Mouse (Mus musculus) neural tube, embryonic 12.5 days (tissue): ENCODE measurements around the gene Tnip3. TPM values are rescaled to one million over a fixed set of nuclear protein-coding genes. Genes with fewer than 3 reads are reported as not detected.

ENCODE experiments used
- ATAC-seq: fragments of 200-750 bp; cut with Nextera tagmentation; 2 replicates; pipeline ENCODE4 v1.8.0; 2017; ENCODE audit warnings: low read depth, mild to moderate bottlenecking, moderate TSS enrichment, moderate library complexity; ENCODE audit not compliant: low FRiP score
- H3K27ac ChIP-seq: fragments of 300-500 bp; sonication (generic); 2 replicates; pipeline ENCODE4 v1.5.1; 2016
- H3K27me3 ChIP-seq: fragments of 300-500 bp; sonication (generic); replicated peaks from 2 replicates; pipeline ENCODE4 v1.6.1; 2016; ENCODE audit warnings: mild to moderate bottlenecking
- H3K36me3 ChIP-seq: fragments of 300-500 bp; sonication (generic); 2 replicates; pipeline ENCODE4 v1.6.1; 2016; ENCODE audit warnings: mild to moderate bottlenecking
- H3K4me1 ChIP-seq: fragments of 300-500 bp; sonication (generic); 2 replicates; pipeline ENCODE4 v1.6.1; 2016
- H3K4me2 ChIP-seq: fragments of 300-500 bp; sonication (generic); replicated peaks from 2 replicates; pipeline ENCODE4 v1.6.1; 2016; ENCODE audit warnings: mild to moderate bottlenecking
- H3K4me3 ChIP-seq: fragments of 300-500 bp; sonication (generic); 2 replicates; pipeline ENCODE4 v1.5.1; 2016
- H3K9ac ChIP-seq: fragments of 300-500 bp; sonication (generic); 2 replicates; pipeline ENCODE4 v1.6.1; 2016; ENCODE audit warnings: mild to moderate bottlenecking
- H3K9me3 ChIP-seq: fragments of 300-500 bp; sonication (generic); 2 replicates; pipeline ENCODE4 v1.6.1; 2016; ENCODE audit warnings: mild to moderate bottlenecking
- WGBS: fragments of 180-500 bp; shearing (Covaris S2); methylation state at CpG from one replicate; pipeline ENCODE4 v1.1.7; 2016; 5-methylcytosine and 5-hydroxymethylcytosine counted together
- polyA plus RNA-seq: library from polyadenylated mRNA; unstranded; fragments of >200 nt; fragmentation: Nextera tagmentation; extraction: Ambion mirVana; gene quantifications from 2 replicates; pipeline ENCODE4 v1.2.1, GENCODE M21; 2016

Gene Tnip3
- polyA plus RNA-seq, 1 experiment from 2014 or later, result not detected

DNA sequence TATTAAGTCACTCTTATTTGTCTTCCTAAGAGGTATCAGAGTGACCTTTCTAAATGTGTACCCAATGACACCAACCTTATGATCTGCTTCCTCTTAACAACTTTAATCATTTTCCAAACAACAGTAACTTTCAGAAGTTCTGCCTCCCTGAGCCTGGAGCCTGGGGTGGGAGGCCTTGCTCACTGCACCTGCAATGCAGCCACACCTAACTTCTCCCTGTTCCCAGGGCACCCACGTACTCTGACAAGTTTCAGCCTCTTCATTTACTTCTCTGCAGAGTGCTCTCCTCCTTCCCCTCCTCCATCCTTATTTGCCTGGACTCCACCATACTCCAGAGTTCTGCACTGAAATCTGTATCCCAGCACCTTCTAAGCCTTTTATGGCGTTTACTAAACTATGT lies 144.9 kb downstream of the Tnip3 start:
- Histone ChIP-seq H3K36me3 (no peaks in the 10 kb centered on the region), H3K27ac (no peak overlapping the region), H3K4me2 (peak overlapping the region; percentile 87), H3K9ac (no peak overlapping the region), H3K27me3 (no peaks in the 10 kb centered on the region), H3K9me3 (no peaks in the 10 kb centered on the region), H3K4me3 (no peak overlapping the region), H3K4me1 (peaks cover 5% of the 10 kb centered on the region; the same call in 1 of the 2 replicates)
- ATAC-seq, result no peak
- WGBS, result 21% methylated on average over 2 of the region's 2 CpGs

GRCm38 (mm10) chr6:65670981-65671411 lies 145.9 kb downstream of the Tnip3 start:
- Histone ChIP-seq H3K36me3 (no peaks in the 10 kb centered on the region), H3K27me3 (no peaks in the 10 kb centered on the region), H3K9ac (peak overlapping the region; percentile 80), H3K4me1 (peaks cover 5% of the 10 kb centered on the region; the same call in 1 of the 2 replicates), H3K9me3 (no peaks in the 10 kb centered on the region), H3K27ac (peak overlapping the region; percentile 42; the same call in 1 of the 2 replicates), H3K4me2 (peak overlapping the region; percentile 87), H3K4me3 (peak overlapping the region; percentile 70)
- ATAC-seq, result peak; percentile 59
- under 1% methylated on average over 21 of the region's 21 CpGs for WGBS

GRCm38 (mm10) chr6:65671451-65671850 lies 146.3 kb downstream of the Tnip3 start, which contains the start of gene Ndnf:
Gene Ndnf (plus strand): TSS chr6:65671590.
- Histone ChIP-seq H3K4me3 (peak within 1 kb of the TSS; percentile 70), H3K4me1 (peaks cover 5% of the 10 kb centered on the region; the same call in 1 of the 2 replicates), H3K9me3 (no peaks in the 10 kb centered on the region), H3K27ac (peak within 1 kb of the TSS; percentile 42), H3K27me3 (no peaks in the 10 kb centered on the region), H3K9ac (peak within 1 kb of the TSS; percentile 80), H3K36me3 (no peaks in the 10 kb centered on the region), H3K4me2 (peak within 1 kb of the TSS; percentile 87)
- ATAC-seq, result peak; percentile 89
- WGBS, result under 1% methylated on average over 31 of the region's 45 CpGs

- peak overlapping the region; percentile 20; the same call in 1 of the 2 replicates for H3K27ac ChIP-seq
Measured at GRCm38 (mm10) chr6:65672131-65673031, 147.3 kb downstream of the Tnip3 start.

More at GRCm38 (mm10) chr6:65672131-65673031, 147.3 kb downstream of the Tnip3 start:
- Histone ChIP-seq H3K36me3 (no peaks in the 10 kb centered on the region), H3K4me2 (peak overlapping the region; percentile 87), H3K4me3 (peak overlapping the region; percentile 70), H3K9ac (peak overlapping the region; percentile 80), H3K27me3 (no peaks in the 10 kb centered on the region), H3K9me3 (no peaks in the 10 kb centered on the region), H3K4me1 (peaks cover 5% of the 10 kb centered on the region; the same call in 1 of the 2 replicates)
- under 1% methylated on average over 57 of the region's 57 CpGs for WGBS
- peak; percentile 23 for ATAC-seq

Other genes starting within 250 kb of the Tnip3 start
- 0.51 TPM in 2 replicates for gene C130060K24Rik, start 144.2 kb upstream of the Tnip3 start, polyA plus RNA-seq
- gene Ndnf, start 146.3 kb downstream of the Tnip3 start, polyA plus RNA-seq, result 15.8 and 19.2 TPM in 2 replicates